Mouse (Mus musculus): ENCODE data around the gene Olfr1291-ps1. TPM values are rescaled to one million over a fixed set of nuclear protein-coding genes. Genes with fewer than 3 reads are reported as not detected.

Gene Olfr1291-ps1
- not detected in 2 replicates for total RNA-seq (2017)

DNA sequence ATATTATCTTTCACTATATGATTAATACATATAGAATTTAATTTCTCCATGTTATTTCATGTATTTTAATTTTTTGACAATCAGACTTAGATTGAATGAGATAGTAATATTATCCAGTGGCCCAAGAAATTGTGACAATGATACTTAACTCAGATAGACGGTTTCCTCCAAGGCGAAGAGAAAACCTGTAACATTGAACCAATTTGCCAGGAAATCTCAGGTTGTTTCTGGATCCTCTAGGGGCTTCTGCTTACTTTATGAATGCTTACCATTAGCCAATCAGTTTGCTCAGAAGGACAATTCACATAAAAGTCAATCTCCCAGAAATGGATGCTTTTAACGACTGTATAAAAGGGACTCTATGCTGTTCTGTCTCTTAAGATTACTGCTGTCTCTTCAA is at the start of gene Olfr1291-ps1:
Gene Olfr1291-ps1, plus strand, starts transcription at position 301 of the 400 bp plus-strand sequence.
- ATAC-seq (replicated peaks; ENCODE audit: low read depth, poor library complexity, severe bottlenecking): no peak

DNA sequence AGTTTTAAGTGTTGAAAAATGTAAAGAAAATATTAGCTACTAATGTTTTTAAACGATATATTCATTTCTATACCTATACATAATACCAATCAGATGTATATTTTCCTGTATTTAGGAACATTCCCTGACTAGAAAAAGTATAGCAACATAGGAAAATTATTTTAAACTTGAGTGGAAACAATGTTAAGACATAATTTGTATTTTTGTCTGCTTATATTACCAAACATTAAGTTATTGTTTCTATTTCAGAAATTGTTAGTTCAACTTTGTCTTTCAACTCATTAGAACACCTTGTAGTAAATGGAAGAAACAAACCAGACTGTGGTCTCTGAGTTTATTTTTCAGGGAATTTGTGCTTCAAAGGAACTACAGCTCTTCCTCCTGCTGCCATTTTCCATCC is 48.1 kb upstream of the Olfr1291-ps1 start, which contains the start of gene Olfr1287:
Gene Olfr1287, plus strand, starts transcription at position 301 of the 400 bp plus-strand sequence.
- no peak for ATAC-seq (replicated peaks; ENCODE audit: low read depth, poor library complexity, severe bottlenecking)

DNA sequence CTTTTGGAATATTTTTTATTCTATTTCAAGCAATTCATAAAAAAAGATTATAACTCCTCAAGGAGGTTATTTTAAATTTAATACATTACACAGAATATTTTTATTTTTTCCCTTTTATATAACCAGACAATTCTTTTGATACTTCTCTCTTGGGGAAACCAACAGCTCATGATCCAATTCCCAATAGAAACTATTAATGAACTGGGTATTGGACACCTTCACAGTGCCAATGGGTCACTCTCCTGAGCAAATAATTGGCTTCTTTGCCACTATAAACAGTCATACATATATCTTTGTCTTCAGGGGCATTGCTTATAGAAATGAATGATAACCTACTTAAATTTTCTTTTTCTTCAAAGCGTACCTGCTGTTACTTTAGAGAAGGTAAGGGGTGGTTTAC is 23.2 kb upstream of the Olfr1291-ps1 start, which contains the start of gene Olfr1288:
Gene Olfr1288, plus strand, starts transcription at position 301 of the 400 bp plus-strand sequence.
- no peak for ATAC-seq (replicated peaks; ENCODE audit: low read depth, poor library complexity, severe bottlenecking)

DNA sequence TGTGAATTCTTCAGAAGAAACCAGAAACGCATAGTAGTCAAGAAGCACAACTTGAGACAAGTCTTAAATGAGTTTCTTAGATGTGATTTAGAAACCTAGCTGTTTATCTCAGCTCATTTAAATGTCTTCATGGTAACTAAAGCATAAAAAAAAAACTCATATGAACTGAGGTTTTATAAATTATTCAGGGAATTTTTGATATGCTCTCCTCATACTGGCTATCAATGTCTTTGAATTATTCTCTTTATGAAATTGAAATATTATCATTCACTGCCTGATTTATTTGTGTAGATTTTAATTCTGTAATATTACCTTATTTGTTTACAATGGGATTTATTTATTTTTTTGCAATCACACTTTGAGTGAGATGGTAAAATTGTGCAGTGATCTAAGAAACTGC is 16.5 kb upstream of the Olfr1291-ps1 start, which contains the start of gene Olfr1289:
Gene Olfr1289, plus strand, starts transcription at position 301 of the 400 bp plus-strand sequence.
- ATAC-seq (replicated peaks; ENCODE audit: low read depth, poor library complexity, severe bottlenecking): no peak

DNA sequence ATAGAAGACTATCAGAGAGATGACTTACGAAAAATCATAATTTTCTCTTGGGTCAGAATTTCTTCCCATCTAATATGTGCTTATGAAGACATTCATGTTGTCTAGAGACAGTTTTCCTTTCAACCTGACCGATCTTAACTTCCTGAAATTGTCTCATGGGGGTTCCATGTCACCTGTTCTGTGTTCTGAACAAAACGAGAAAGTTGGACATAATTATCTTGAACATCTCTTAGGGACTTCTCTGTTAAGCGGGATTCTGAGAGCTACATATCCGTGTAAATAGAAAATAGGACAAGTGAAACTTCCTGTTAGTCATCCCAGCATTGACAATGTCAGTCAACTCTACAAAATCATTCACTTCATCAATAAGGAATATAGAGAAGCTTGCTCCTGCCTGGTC is 3.3 kb upstream of the Olfr1291-ps1 start, which contains the start of gene Olfr1290:
Gene Olfr1290, minus strand, starts transcription at position 101 of the 400 bp plus-strand sequence.
- no peak for ATAC-seq (replicated peaks; ENCODE audit: low read depth, poor library complexity, severe bottlenecking)

DNA sequence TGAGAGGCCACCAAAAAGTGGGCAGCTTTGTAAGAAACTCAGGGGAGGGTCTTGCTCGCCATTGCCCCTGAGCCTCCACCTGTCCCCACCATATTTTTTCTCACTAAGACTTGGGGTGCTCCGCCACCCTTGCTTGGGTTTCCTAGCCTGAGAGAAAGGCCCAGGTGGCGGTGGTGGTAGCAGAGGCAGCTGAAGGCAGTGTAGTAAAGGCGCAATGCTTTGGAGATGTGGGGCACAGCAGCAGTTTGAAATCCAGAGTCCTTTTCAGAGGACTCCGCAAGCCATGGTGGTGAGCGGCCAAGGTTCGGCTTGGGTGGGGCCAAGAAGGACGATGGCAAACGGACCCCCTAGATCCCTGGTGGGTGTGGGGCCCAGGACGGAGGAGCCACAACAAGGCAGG is 20.5 kb downstream of the Olfr1291-ps1 start:
- ATAC-seq (replicated peaks; ENCODE audit: low read depth, poor library complexity, severe bottlenecking): no peak

DNA sequence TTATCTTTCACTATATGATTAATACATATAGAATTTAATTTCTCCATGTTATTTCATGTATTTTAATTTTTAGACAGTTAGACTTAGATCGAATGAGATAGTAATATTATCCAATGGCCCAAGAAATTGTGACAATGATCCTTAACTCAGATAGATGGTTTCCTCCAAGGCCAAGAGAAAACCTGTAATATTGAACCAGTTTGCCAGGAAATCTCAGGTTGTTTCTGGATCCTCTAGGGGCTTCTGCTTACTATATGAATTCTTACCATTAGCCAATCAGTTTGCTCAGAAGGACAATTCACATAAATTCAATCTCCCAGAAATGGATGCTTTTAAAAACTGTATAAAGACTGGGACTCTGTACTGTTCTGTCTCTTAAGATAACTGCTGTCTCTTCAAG is 27.9 kb downstream of the Olfr1291-ps1 start, which contains the start of gene Olfr1293-ps:
Gene Olfr1293-ps, plus strand, starts transcription at position 301 of the 400 bp plus-strand sequence.
- ATAC-seq (replicated peaks; ENCODE audit: low read depth, poor library complexity, severe bottlenecking): no peak

DNA sequence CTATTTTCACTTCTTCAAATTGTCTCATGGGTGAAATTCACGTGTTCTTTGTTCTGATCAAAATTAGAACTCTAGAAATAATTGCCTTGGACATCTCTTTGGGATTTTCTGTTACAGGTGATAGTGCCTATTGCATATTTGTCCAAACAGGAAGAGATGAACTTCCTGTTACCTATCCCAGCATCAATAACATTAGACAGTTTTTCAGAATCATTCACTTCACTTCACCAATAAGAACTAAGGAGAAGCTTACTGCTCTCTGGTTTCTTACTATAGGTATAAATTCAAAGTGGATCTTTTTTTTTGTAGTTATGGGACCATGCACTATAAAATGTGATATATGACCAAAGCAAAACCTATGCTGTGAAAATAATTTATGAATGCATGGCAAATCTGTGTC is 43.2 kb downstream of the Olfr1291-ps1 start, which contains the start of gene Olfr1294:
Gene Olfr1294, minus strand, starts transcription at position 101 of the 400 bp plus-strand sequence.
- no peak for ATAC-seq (replicated peaks; ENCODE audit: low read depth, poor library complexity, severe bottlenecking)

Other genes with a start within 250 kb of the Olfr1291-ps1 start
- not detected in 2 replicates for gene Olfr1276, start 242.7 kb upstream of the Olfr1291-ps1 start, total RNA-seq (2017)
- not detected in 2 replicates for gene Olfr1277, start 223.1 kb upstream of the Olfr1291-ps1 start, total RNA-seq (2017)
- gene Olfr1278, start 207.0 kb upstream of the Olfr1291-ps1 start, total RNA-seq (2017): not detected in 2 replicates
- gene Olfr1279, start 196.5 kb upstream of the Olfr1291-ps1 start, total RNA-seq (2017): not detected in 2 replicates
- gene Olfr1280, start 183.2 kb upstream of the Olfr1291-ps1 start, total RNA-seq (2017): not detected in 2 replicates
- not detected in 2 replicates for gene Olfr1281, start 170.7 kb upstream of the Olfr1291-ps1 start, total RNA-seq (2017)
- not detected in 2 replicates for gene Olfr1282, start 161.1 kb upstream of the Olfr1291-ps1 start, total RNA-seq (2017)
- not detected in 2 replicates for gene Olfr1283, start 130.4 kb upstream of the Olfr1291-ps1 start, total RNA-seq (2017)
- not detected in 2 replicates for gene Olfr1284, start 121.7 kb upstream of the Olfr1291-ps1 start, total RNA-seq (2017)
- gene Olfr1286, start 74.1 kb upstream of the Olfr1291-ps1 start, total RNA-seq (2017): not detected in 2 replicates
- not detected in 2 replicates for gene Olfr1287, start 48.0 kb upstream of the Olfr1291-ps1 start, total RNA-seq (2017)
- not detected in 2 replicates for gene Olfr1288, start 23.1 kb upstream of the Olfr1291-ps1 start, total RNA-seq (2017)
- not detected in 2 replicates for gene Olfr1289, start 16.4 kb upstream of the Olfr1291-ps1 start, total RNA-seq (2017)
- gene Olfr1290, start 3.4 kb upstream of the Olfr1291-ps1 start, total RNA-seq (2017): not detected in 2 replicates
- gene Olfr1293-ps, start 28.0 kb downstream of the Olfr1291-ps1 start, total RNA-seq (2017): not detected in 2 replicates
- not detected in 2 replicates for gene Olfr1294, start 43.1 kb downstream of the Olfr1291-ps1 start, total RNA-seq (2017)
- gene Olfr1295, start 72.5 kb downstream of the Olfr1291-ps1 start, total RNA-seq (2017): not detected in 2 replicates
- gene Olfr1297, start 129.3 kb downstream of the Olfr1291-ps1 start, total RNA-seq (2017): not detected in 2 replicates
- gene Olfr1298, start 152.0 kb downstream of the Olfr1291-ps1 start, total RNA-seq (2017): not detected in 2 replicates
- not detected in 2 replicates for gene Olfr1299, start 164.2 kb downstream of the Olfr1291-ps1 start, total RNA-seq (2017)